Mouse (Mus musculus): ENCODE measurements around the gene Zfp972. TPM values are rescaled to one million over a fixed set of nuclear protein-coding genes. Genes with fewer than 3 reads are reported as not detected.

The Zfp972 gene
- polyA plus RNA-seq, 1 experiment from 2014 or later, result 0.36 TPM

Other genes starting within 250 kb of the Zfp972 start
- gene Gm14322, start 166.3 kb downstream of the Zfp972 start, polyA plus RNA-seq (2014; fragmentation: Nextera tagmentation; extraction: Ambion mirVana), result 6.4 and 6.7 TPM in 2 replicates
- gene Gm14325, start 85.3 kb downstream of the Zfp972 start, polyA plus RNA-seq (2014; fragmentation: Nextera tagmentation; extraction: Ambion mirVana), result 45.5 and 49.3 TPM in 2 replicates
- 1.3 and 2.6 TPM in 2 replicates for gene Gm14327, start 28.5 kb downstream of the Zfp972 start, polyA plus RNA-seq (2014; fragmentation: Nextera tagmentation; extraction: Ambion mirVana)
- gene Gm14326, start 31.7 kb upstream of the Zfp972 start, polyA plus RNA-seq (2014; fragmentation: Nextera tagmentation; extraction: Ambion mirVana), result 16.7 and 18.3 TPM in 2 replicates
- gene Zfp971, start 97.7 kb upstream of the Zfp972 start, polyA plus RNA-seq (2014; fragmentation: Nextera tagmentation; extraction: Ambion mirVana), result 14.6 and 15.0 TPM in 2 replicates
- gene Zfp931, start 152.9 kb upstream of the Zfp972 start, polyA plus RNA-seq (2014; fragmentation: Nextera tagmentation; extraction: Ambion mirVana), result 16.3 and 17.6 TPM in 2 replicates
- gene Phactr3, start 193.4 kb upstream of the Zfp972 start, polyA plus RNA-seq (2014; fragmentation: Nextera tagmentation; extraction: Ambion mirVana), result 11.7 and 13.9 TPM in 2 replicates